Mouse (Mus musculus): ENCODE results near the gene Fbxw7.
A peak's percentile ranks its signal among the peaks of the same experiment; 100 is the strongest.

Gene Fbxw7

DNA sequence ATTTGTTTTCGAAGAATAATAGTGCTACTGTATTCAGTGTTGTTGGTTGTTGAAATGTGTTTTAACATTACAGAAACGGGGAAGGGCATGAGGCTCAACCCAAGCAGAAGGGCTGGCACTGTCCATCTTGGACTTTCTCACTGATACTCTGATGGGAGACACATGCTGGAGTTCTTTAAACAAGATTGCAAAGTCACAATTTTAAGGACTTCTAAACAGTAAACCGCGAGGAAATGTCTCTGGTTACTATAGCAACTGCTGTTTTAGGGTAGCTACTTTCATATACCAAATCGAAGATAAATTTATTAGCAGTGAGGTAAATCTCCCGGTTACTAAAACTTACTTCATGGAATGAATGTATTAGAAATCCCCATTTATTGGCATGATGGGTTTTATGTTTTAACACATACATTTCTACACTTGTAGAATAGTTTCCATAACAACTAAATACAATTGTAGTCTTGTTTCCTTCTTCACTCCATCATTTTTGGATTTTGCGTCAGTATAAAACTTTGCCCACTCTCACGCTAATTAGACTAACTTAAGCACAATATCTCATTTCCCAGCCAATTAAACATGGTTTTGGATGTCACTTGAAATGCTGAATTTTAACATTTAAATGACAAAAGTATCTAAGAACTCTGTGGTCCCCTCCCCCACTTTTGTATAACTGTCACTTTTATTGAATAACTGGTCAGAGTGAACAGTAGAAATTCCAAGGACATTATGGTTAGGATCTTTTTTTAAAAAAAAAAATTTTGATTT, 140.1 kb downstream of the Fbxw7 start:
- no peak for DNase-seq

DNA sequence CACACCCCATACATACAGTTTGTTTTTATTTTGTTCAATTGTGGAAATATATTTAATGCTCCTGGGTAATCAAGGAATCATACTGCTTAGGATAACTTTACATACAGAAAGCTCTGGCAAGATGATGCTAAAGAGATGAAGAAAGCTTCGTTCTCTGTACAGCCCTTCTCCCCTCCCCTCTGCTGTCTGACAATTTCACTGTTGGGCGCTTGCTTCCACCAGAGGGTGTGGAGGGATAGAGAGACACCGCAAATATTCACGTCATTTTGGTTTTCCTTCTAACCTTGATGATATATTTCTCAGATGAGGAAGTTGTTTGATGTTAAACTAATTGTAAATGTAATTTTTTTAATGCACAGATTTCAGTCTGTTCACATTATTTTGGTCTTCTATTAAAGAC, 140.8 kb downstream of the Fbxw7 start:
- DNase-seq, result no peak

DNA sequence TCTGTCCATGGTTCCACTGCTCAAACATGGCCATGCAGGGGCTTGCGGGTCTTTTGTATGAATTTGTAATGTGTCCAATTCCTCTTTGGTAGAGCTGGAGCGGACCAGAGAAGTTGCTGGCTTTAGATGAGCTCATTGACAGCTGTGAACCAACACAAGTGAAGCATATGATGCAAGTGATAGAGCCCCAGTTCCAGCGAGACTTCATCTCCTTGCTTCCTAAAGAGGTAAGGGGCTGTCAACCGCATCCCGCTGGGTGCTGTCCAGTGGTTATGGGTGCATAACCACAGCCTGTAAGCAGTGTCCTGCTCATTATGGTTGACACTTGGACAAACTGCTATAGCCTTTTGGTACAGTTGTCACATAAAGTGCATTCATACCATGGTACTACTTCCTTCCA, 150.1 kb downstream of the Fbxw7 start:
- no peak for DNase-seq

DNA sequence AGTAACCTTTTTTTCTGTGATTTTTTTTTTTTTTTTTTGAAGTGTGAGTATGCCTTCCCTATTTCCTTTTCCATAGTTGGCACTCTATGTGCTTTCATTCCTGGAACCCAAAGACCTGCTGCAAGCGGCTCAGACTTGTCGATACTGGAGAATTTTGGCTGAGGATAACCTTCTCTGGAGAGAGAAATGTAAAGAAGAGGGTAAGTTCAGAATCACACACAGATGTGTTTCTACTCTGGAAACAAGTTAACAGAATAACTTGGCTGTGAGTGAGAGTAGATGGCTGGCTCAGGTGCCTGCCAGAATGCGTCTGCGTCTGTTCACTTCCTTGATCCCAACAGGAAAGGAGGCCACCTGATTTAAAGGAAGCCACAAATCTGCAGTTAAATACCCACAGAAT, 152.3 kb downstream of the Fbxw7 start:
- no peak for DNase-seq

DNA sequence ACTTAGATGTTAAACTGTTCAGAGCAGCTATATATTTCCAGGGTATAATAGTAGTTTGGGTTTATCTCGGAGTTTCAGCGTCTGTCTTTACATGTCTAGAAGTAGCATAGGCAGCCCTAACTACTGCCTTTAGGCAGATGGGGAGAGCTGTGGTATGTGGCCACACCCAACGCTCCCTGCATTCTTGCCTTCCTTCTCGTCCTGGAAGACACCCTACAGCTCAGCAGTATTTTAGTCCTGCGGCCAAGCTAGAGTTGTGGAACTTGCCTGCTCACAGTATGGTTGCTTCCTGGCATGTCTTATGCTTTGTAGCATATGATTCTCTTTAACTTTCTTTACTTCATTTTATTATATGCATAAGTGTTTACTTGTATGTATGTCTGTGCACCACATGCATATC, 156.5 kb downstream of the Fbxw7 start:
- no peak for DNase-seq

DNA sequence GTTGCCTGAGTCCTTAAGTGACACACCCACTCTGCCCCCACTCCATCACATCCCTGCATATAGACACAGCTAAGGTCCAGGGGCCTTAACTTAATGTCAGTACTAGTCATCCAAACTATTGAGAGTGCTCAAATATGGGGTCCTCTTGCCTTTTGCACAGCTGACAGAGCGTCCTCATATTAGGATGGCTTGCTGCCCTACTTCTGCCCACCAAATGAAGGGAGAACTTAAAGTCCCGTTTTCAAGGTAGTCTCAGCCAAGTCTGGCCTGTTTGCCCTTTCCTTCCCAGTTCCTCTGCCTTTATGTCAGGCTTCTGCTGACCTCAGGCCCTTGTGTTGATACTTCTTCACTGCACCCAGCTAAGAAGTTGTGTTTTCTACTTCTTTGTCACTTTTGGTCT, 157.8 kb downstream of the Fbxw7 start:
- no peak for DNase-seq

DNA sequence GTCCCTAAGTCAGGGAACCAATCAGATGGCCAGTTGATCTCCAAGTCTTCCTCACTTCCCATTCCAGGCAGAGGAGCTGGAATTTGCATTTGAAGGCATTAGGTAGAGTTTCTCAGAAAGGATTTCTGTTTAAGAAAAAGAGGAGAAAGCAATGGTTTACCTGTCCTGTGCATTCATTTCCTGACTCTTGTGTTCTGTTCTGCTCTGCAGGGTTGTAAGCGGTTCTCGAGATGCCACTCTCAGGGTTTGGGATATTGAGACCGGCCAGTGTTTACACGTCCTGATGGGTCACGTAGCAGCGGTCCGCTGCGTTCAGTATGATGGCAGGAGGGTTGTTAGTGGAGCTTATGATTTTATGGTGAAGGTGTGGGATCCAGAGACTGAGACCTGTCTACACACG, 159.1 kb downstream of the Fbxw7 start:
- DNase-seq, result no peak

DNA sequence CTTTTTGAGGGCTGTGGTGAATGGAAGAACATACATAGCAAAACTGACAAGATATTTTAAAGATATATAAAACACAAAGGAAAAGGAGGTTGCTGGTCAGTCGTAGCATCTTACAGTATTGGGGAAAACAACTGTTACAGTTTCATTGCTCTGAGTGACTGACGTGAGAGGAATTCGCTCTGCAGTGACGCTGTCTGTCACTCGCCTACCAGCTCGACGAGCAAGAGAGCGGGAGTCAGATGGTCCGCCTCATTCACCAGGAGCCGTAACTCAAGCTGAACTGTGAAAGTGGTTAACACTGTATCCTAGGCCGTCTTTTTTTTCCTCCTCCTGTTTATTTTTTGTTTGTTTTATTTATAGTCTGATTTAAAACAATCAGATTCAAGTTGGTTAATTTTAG, 163.6 kb downstream of the Fbxw7 start:
- no peak for DNase-seq

DNA sequence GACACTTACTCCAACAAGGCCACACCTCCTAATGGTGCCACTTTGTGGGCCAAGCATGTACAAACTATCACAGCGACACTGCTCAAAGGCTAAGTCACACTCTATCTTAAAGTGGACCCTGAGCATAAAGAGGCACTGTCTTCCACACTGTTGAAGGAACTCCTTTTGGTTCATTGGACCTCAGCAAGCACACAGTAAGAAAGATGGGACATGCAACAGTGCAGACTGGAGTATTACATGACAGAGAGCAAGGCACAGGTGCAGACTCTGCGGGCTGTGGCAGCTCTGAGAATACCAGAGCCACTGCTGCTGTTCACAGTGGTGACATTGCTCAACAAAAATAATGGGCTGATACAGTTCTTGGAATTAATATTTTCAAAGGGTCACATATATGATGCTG, 165.1 kb downstream of the Fbxw7 start:
- no peak for DNase-seq

DNA sequence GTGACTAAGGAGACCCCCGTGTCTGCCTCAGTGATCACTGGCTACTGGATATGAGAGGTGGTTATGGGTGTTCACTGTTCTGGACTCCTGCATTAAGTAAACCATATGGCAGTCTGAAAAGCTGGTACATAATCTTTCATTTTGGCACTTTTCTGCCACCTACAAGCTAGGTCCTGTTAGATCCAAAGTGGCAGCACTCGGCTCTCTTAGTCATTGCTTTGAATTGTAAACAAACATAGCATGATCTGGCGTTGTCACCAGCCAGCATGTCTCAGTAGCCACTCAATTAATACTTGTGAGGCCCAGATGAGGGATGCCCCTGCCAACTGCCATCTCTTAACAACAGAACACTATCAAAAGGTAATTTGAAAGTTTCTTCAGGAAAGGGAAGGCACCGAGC, 167.6 kb downstream of the Fbxw7 start:
- no peak for DNase-seq

DNA sequence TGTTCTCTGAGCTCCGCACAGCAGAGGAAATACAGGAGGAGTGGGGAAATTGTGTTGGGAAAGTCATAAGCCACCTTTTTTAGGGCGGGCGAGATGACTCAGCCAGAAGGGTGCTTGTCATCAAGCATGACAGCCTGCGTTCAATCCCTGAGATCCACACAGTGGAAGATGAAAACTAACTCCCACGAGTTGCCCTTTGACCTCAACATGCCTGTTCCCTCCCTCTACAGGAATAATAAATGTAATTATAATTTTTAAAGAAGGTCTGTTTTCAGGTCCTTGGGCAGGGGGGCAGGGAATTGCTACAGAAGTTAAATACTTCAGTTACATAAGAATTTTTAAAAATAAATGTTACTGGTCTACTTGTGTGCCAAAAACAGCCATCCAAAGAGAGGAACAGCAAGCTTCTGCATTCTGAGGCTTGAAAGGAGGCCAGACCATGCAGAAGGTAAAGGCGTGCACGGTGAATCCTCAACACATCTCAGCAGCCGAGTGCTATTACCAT, 170.1 kb downstream of the Fbxw7 start:
- no peak for DNase-seq

DNA sequence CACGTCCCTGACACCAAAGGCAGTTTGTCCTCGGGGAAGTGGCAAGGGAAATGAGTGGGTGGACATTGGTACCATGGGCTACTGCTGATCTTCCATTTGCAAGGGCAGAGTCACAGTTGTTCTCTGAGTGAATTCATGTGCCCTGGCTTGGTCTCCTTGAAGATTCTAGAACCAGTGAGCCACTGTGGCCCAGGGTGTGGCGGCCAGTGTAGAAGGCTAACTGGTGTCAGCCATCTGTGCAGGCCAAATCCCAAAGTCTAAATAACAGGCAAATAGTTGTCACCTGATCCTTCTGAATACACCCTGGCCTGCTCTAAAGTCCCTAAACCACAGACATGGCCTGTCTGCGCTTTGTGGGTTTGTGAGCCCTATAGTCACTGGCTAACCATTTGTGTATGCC, 173.8 kb downstream of the Fbxw7 start:
- DNase-seq, result no peak

DNA sequence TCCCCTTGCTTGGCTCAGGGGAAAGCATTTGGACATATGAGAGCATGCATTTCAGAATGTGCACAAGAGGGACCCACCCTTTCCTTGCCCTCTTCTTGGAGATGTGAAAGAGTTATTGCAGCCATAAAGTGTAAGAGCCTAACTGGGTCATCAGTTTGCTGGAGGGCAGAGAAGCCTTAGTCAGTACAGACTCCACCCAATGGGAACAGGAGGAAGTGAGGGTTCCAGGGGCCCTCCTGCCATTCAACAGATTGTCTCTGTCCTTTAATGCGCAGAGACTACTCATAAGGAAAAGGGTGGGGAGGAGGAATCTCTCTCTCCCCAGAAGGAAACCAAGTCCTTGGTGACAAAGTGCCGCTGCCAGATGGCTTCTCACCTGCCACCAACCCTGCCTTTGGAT, 190.2 kb downstream of the Fbxw7 start:
- DNase-seq, result no peak

DNA sequence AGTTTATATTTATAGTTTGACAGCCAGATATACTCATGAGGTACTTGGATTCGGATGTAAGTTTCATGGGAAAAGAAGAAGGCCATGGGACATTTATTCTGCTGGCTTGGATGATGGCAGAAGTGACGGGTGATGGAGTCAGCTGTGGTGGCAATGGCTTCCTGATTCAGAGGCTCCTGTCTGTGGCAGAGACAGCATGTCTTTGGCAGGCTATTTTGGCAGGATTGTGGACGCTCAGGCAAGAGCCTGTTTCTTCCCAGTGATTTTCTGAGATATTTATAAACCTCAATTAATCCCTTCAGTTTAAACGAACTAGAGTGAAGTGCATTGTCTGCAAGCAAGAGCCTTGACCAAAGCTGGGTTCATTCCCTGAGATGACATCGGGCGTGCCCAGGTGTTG, 197.8 kb downstream of the Fbxw7 start:
- no peak for DNase-seq

DNA sequence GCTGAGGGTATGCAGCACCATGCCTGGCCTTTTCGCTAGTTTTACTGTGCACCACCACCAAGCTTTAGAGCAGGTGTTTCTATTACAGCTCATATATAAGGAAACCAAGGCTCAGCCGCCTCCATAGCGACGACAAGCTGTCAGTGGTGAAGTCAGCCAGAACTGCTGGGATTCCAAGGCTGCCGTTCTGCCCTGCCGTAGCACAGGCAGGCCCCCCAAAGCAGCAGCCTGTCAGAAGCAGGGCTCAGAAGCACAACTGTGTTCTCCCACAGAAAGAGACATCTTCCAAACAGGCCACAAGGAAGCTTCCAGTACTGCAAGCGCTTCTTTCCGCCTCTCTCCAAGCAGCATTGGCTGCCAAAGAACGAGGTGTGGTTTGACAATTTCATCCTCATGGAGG, 200.6 kb downstream of the Fbxw7 start:
- DNase-seq, result peak; percentile 4

DNA sequence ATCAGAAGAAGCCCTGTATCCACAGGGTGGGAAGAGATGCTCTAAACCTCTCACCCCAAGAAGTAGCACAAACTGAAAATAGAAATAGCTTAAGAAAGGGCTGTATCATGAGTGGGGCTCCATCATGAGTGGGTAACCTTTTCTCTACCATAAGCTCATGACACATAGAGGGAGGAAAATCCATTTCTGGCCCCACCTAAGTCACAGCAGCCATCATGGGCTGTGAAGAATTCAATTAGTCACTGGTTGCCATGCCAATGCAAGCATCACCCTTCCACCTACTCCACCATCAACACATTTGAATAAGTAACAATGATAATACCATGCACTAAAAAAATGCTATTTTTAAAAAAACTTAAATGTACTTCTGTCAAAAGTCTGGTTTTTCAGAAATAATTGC, 205.1 kb downstream of the Fbxw7 start:
- DNase-seq, result no peak

DNA sequence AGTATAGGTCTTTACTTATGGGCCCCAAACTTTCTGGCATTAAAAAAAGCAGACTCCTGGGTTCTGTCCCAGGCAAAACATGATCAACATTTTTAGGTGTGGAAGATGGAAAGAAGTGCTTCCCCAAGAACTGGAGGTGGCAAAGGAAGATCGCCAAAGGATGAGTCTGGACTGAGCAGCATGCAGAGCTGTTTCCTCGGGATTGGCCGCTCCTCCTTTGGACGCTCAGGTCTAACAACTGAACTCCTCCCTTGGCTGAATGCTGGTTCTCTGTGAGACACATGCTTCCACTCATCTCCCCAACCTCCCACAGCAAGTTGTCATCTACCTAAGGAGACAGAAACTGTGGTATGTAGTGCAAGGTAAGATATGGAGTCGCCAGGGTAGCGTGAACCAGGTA, 206.7 kb downstream of the Fbxw7 start:
- no peak for DNase-seq

DNA sequence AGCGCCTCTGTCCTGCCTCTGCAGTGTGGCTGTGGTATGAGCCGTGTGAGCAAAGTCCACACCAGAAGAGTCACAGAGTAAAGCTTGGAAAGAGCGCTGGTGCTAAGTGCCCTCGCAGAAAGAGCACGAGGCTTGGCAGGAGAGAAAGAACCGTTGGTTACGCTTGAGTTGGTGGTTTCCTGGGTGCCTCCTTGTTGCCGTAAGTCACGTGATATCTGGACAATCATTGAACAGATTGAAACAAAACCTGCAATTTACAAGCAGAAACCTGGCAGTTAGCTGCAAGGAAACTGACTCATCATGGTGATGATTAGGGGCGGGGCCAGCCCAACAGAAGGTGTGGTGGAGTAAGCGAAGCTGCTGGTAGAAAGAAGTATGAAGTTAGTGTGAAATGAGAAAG, 207.7 kb downstream of the Fbxw7 start:
- DNase-seq, result no peak

DNA sequence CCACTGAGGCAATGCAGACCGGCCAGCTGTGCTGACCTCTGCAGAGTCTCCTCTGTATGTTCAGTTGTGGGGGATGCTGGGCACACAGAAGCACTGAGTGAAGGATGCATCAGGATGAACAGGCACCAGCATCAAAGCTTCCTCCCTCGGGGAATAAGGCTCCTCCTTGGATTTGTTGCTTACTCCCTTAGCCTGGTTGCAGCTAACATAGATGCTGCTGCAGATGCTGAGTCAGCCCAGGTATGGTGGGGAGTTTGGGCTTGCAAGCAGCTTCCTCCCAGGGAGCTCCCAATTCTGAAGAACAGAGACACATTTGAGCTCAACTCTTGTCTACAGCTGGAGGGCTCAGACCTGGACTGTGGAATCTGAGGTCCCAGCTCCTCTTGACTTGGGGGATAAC, 209.2 kb downstream of the Fbxw7 start:
- no peak for DNase-seq

DNA sequence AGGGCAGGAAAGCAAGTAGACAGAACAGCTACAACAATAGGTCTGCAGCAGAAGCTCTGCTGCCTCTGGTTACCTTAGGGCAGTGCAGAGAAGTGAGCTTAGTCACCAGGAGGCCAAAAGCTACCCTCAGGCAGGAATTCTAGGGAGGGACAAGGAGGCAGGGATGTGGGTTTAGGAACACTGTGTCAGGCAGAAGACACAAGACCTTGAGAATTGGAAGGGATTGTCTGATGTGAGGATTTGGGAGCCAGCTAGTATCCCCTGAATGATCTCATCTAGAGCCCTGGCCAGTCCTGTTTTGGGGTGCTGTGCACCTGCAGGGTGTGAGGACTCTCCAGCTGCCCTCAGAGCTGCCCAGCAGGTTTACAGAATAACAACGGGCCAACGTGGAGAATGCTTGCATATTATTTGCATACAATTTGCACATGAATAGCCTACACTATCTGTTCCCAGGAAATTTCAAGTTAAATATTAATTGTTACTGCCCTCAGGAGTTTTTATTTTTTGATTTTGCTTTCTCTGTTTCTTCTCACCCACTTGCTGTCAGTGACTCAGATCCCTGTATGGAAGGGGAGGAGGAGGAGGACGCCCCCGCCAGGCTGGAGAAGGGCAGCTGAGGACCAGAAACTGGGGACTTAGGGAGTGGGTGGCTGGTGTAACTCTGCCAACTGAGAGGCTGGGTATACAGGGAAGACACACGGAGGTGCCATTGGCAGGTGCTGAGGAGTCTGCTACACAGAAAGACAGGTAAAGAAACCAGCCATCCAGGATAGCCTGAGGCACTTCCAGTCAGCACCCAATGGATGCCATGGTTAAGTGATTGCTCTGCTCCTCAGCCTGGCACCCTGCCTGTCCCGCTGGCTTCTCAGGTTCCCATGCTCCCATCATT, 210.0 kb downstream of the Fbxw7 start:
- no peak for DNase-seq
